Mouse (Mus musculus) forebrain, embryonic 16.5 days (tissue): ENCODE results near the gene Espnl. TPM values are rescaled to one million over a fixed set of nuclear protein-coding genes. Genes with fewer than 3 reads are reported as not detected.
A peak's percentile ranks its signal among the peaks of the same experiment; 100 is the strongest.

Source experiments
- ATAC-seq: fragments of 200-750 bp; cut with Nextera tagmentation; 2 replicates; pipeline ENCODE4 v1.8.0; 2017; ENCODE audit warnings: mild to moderate bottlenecking, moderate library complexity
- H3K27ac ChIP-seq: fragments of 300-500 bp; sonication (generic); 2 replicates; pipeline ENCODE4 v1.5.1; 2014; ENCODE audit warnings: low read length, control low read depth
- H3K27me3 ChIP-seq: fragments of 300-500 bp; sonication (generic); replicated peaks from 2 replicates; pipeline ENCODE4 v1.6.1; 2014; ENCODE audit warnings: low read length; ENCODE audit not compliant: control insufficient read depth, insufficient read depth
- H3K36me3 ChIP-seq: fragments of 300-500 bp; sonication (generic); 2 replicates; pipeline ENCODE4 v1.6.1; 2014; ENCODE audit not compliant: control insufficient read depth, insufficient read depth
- H3K4me1 ChIP-seq: fragments of 300-500 bp; sonication (generic); replicated peaks from 2 replicates; pipeline ENCODE4 v1.6.1; 2014; ENCODE audit warnings: low read length; ENCODE audit not compliant: control insufficient read depth, insufficient read depth
- H3K4me2 ChIP-seq: fragments of 300-500 bp; sonication (generic); 2 replicates; pipeline ENCODE4 v1.6.1; 2014; ENCODE audit warnings: mild to moderate bottlenecking, low read length, control low read depth
- H3K4me3 ChIP-seq: fragments of 300-500 bp; sonication (generic); replicated peaks from 2 replicates; pipeline ENCODE4 v1.5.1; 2014; ENCODE audit warnings: mild to moderate bottlenecking, low read length, control low read depth
- H3K9ac ChIP-seq: fragments of 300-500 bp; sonication (generic); replicated peaks from 2 replicates; pipeline ENCODE4 v1.6.1; 2014; ENCODE audit warnings: low read depth, low read length, control low read depth
- H3K9me3 ChIP-seq: fragments of 300-500 bp; sonication (generic); 2 replicates; pipeline ENCODE4 v1.6.1; 2016; ENCODE audit warnings: low read length; ENCODE audit not compliant: control insufficient read depth
- WGBS: fragments of 180-500 bp; shearing (Covaris S2); extraction: QIAGEN DNeasy Blood & Tissue Kit; methylation state at CpG from one replicate; pipeline ENCODE4 v1.1.7; 2014; 5-methylcytosine and 5-hydroxymethylcytosine counted together
- polyA plus RNA-seq: library from polyadenylated mRNA; unstranded; fragments of >200 nt; fragmentation: Nextera tagmentation; extraction: Ambion mirVana; gene quantifications from 2 replicates; pipeline ENCODE4 v1.2.1, GENCODE M21; 2015

Gene Espnl
- polyA plus RNA-seq, 1 experiment from 2014 or later = 0.08 TPM

DNA sequence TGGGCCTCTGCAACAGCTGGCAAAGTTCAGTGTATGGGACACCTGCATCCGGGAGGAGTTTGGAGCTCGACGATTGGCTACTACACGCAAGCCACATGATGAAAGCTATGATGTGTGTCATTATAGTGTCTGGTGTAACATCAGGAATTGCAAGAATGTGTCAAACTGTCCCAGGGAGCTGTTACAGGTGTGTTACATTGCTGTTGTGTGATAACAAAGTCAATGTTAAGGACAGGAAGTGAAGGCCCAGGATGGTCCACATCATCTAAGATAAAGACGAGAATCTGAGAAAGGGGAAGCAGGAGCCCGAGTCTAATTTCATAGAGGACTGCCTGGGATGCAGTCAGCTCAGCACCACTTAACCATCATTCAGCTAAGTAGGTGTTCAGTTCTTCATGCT, 26.3 kb upstream of the Espnl start:
- ATAC-seq = no peak
- WGBS = 97% methylated on average over 6 of the region's 6 CpGs

GRCm38 (mm10) chr1:91297799-91298744, 23.8 kb upstream of the Espnl start, which contains the start of gene Scly:
Scly (plus strand) TSS chr1:91298338.
- peak within 1 kb of the TSS; percentile 85 for H3K4me3 ChIP-seq
- H3K4me1 ChIP-seq = peaks cover 10% of the 10 kb centered on the region
- H3K27ac ChIP-seq = no peak within 1 kb of the TSS
- H3K9me3 ChIP-seq = no peaks in the 10 kb centered on the region
- peak; percentile 100 for ATAC-seq
- WGBS = under 1% methylated on average over 63 of the region's 65 CpGs
- peak within 1 kb of the TSS; percentile 76 for H3K9ac ChIP-seq
- no peaks in the 10 kb centered on the region for H3K36me3 ChIP-seq
- H3K27me3 ChIP-seq = no peaks in the 10 kb centered on the region
- H3K4me2 ChIP-seq = peak within 1 kb of the TSS; percentile 76

More for the DNA sequence above, 26.3 kb upstream of the Espnl start:
- no peak overlapping the region for H3K27ac ChIP-seq
- no peak overlapping the region for H3K4me2 ChIP-seq
- H3K9me3 ChIP-seq = no peaks in the 10 kb centered on the region
- H3K27me3 ChIP-seq = no peaks in the 10 kb centered on the region
- H3K4me3 ChIP-seq = no peak overlapping the region
- no peak overlapping the region for H3K9ac ChIP-seq
- peaks cover 10% of the 10 kb centered on the region for H3K4me1 ChIP-seq
- H3K36me3 ChIP-seq = no peaks in the 10 kb centered on the region

- Histone ChIP-seq H3K4me2 (peak overlapping the region; percentile 76), H3K27me3 (no peaks in the 10 kb centered on the region)
- 85% methylated on average over 13 of the region's 13 CpGs for WGBS
These were observed 22.7 kb upstream of the Espnl start for GRCm38 (mm10) chr1:91299026-91299706.

GRCm38 (mm10) chr1:91299707-91300426, 22.0 kb upstream of the Espnl start:
- H3K36me3 ChIP-seq = no peaks in the 10 kb centered on the region
- H3K4me1 ChIP-seq = peaks cover 10% of the 10 kb centered on the region
- ATAC-seq = no peak
- H3K9me3 ChIP-seq = no peaks in the 10 kb centered on the region
- H3K9ac ChIP-seq = no peak overlapping the region
- H3K27ac ChIP-seq = no peak overlapping the region
- 84% methylated on average over 4 of the region's 5 CpGs for WGBS
- no peak overlapping the region for H3K4me3 ChIP-seq
- H3K4me2 ChIP-seq = no peak overlapping the region
- no peaks in the 10 kb centered on the region for H3K27me3 ChIP-seq

More at GRCm38 (mm10) chr1:91299026-91299706, 22.7 kb upstream of the Espnl start:
- Histone ChIP-seq H3K4me1 (peaks cover 10% of the 10 kb centered on the region), H3K27ac (no peak overlapping the region), H3K9me3 (no peaks in the 10 kb centered on the region), H3K36me3 (no peaks in the 10 kb centered on the region), H3K9ac (peak overlapping the region; percentile 48), H3K4me3 (peak overlapping the region; percentile 85)
- no peak for ATAC-seq

DNA sequence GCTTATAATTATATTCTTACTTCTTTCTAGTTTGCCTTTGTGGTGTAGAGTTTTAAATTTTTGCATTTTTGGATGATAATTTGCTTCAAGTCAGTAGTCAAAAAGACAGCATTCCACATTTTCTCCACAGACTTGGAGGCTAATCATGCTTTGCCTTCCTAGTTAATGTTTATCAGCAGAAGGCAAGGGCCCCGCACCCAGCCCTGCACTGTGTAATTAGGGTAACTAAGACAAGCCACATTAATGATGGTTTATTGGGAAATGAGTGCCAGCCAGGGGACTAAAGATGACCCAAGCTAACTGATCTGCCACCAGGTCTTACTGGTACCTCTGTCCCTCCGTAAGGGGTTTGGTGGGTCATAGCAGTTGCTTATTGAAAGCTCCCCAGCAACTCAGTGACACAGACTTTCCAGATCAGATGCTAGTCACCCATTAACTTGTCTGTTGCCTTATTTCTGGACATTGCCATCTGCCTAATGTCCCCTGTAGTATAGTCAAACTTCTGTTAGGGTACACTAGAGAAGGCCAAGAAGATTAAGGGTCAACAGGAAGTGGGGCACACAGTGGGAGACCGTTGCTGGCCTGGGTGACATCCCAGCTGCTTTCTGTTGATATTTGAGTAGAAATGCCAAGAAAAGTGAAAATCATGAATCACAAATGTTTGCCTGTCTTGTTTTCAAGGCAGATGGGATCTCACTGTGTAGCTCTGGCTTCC, 20.5 kb upstream of the Espnl start:
- Histone ChIP-seq H3K4me2 (no peak overlapping the region), H3K4me3 (no peak overlapping the region), H3K9me3 (no peaks in the 10 kb centered on the region), H3K27me3 (no peaks in the 10 kb centered on the region), H3K9ac (no peak overlapping the region), H3K4me1 (peaks cover 10% of the 10 kb centered on the region), H3K27ac (no peak overlapping the region), H3K36me3 (0 out of 2 replicates have a peak, but pooled peaks cover 2% of the 10 kb centered on the region)
- ATAC-seq = no peak
- 92% methylated on average over 3 of the region's 3 CpGs for WGBS

- Histone ChIP-seq H3K9me3 (no peaks in the 10 kb centered on the region), H3K27me3 (no peaks in the 10 kb centered on the region)
These were observed 19.9 kb upstream of the Espnl start for GRCm38 (mm10) chr1:91302021-91302420.

DNA sequence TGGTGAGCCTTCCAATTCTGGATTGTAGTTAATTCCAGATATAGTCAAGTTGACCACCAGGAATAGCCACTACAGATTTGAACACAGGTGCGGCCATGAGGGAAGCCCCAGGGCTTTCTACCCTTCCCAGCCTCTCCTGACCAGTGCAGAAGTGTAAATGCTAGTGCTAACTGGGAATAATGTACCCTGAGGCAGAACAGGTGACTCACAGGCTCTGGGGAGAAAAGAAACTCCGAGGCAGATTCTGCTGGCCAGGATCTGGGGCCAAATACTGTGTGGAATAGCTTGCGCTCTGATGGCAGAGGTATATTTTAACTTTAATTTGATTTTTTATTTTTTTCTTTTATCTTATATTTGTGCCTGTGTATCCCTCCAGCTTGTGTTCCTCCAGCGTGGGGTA, 17.3 kb upstream of the Espnl start:
- WGBS = 93% methylated on average over 4 of the region's 4 CpGs
- H3K27me3 ChIP-seq = no peaks in the 10 kb centered on the region
- no peak overlapping the region for H3K27ac ChIP-seq

More at GRCm38 (mm10) chr1:91302021-91302420, 19.9 kb upstream of the Espnl start:
- no peak for ATAC-seq
- H3K27ac ChIP-seq = no peak overlapping the region
- H3K4me3 ChIP-seq = no peak overlapping the region
- H3K9ac ChIP-seq = no peak overlapping the region
- 0 out of 2 replicates have a peak, but pooled peaks cover 2% of the 10 kb centered on the region for H3K36me3 ChIP-seq
- no peak overlapping the region for H3K4me2 ChIP-seq
- peaks cover 10% of the 10 kb centered on the region for H3K4me1 ChIP-seq
- WGBS = 90% methylated on average over 3 of the region's 3 CpGs

GRCm38 (mm10) chr1:91309366-91310085, 12.3 kb upstream of the Espnl start:
- Histone ChIP-seq H3K9ac (no peak overlapping the region), H3K27ac (no peak overlapping the region), H3K4me1 (0 out of 2 replicates have a peak, but pooled peaks cover 3% of the 10 kb centered on the region), H3K4me3 (no peak overlapping the region), H3K9me3 (no peaks in the 10 kb centered on the region), H3K36me3 (0 out of 2 replicates have a peak, but pooled peaks cover 5% of the 10 kb centered on the region), H3K4me2 (no peak overlapping the region), H3K27me3 (no peaks in the 10 kb centered on the region)
- no peak for ATAC-seq
- 93% methylated on average over 13 of the region's 13 CpGs for WGBS

More for the DNA sequence above, 17.3 kb upstream of the Espnl start:
- ATAC-seq = no peak
- H3K4me2 ChIP-seq = no peak overlapping the region
- H3K4me3 ChIP-seq = no peak overlapping the region
- H3K9ac ChIP-seq = no peak overlapping the region
- H3K4me1 ChIP-seq = no peaks in the 10 kb centered on the region
- H3K36me3 ChIP-seq = 0 out of 2 replicates have a peak, but pooled peaks cover 2% of the 10 kb centered on the region
- H3K9me3 ChIP-seq = no peaks in the 10 kb centered on the region
